Mouse (Mus musculus): ENCODE data around the gene Ccnk.

DNA sequence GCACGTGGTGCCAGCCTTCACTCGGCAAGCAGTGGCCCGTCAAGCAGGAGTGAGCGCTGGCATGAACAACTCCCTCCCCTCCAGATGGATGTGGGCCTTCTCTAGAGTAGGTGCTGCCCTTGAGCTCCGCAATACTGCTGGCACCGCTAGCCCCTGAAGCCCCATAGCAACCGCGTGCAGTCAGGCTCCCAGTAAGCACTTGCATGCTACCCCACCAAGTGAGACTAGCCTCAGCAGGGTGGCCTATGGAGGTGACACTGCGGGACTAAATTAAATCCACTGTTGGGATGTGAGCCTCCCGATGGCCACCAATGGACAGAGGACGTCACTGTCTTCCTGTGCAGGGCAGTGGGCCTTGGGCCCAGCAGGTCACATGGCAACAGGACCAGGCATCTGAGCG is 41.2 kb downstream of the Ccnk start:
- TF ChIP-seq POLR2A (IDR thresholded peaks at IDR 0.05; ENCODE audit: control insufficient read depth, low read depth, low read length), result no peak
- no peak for TF ChIP-seq CTCF (IDR thresholded peaks at IDR 0.05; ENCODE audit: control insufficient read depth, insufficient read depth, insufficient replicate concordance, low read depth, low read length)

Data from testis, adult 2 months (tissue).